Mouse (Mus musculus): ENCODE results near the gene Stac3. TPM values are rescaled to one million over a fixed set of nuclear protein-coding genes. Genes with fewer than 3 reads are reported as not detected.

Stac3 gene
- polyA plus RNA-seq, 1 experiment from 2014 or later: 2.4 TPM

- 0 out of 2 replicates have a peak overlapping the region, but pooled peaks have one; percentile 8 for H3K9ac ChIP-seq
- ATAC-seq (ENCODE audit: low read depth): no peak
- H3K27ac ChIP-seq (replicated peaks): peak overlapping the region; percentile 80
- H3K4me1 ChIP-seq (replicated peaks): peaks cover 48% of the 10 kb centered on the region
- H3K9me3 ChIP-seq: no peaks in the 10 kb centered on the region
- H3K4me2 ChIP-seq: no peak overlapping the region
- 81% methylated on average over 7 of the region's 7 CpGs for WGBS
- no peaks in the 10 kb centered on the region for H3K27me3 ChIP-seq
- no peak overlapping the region for H3K4me3 ChIP-seq
- peaks cover 79% of the 10 kb centered on the region for H3K36me3 ChIP-seq
Measured at GRCm38 (mm10) chr10:127488856-127489255, 12.6 kb upstream of the Stac3 start.

DNA sequence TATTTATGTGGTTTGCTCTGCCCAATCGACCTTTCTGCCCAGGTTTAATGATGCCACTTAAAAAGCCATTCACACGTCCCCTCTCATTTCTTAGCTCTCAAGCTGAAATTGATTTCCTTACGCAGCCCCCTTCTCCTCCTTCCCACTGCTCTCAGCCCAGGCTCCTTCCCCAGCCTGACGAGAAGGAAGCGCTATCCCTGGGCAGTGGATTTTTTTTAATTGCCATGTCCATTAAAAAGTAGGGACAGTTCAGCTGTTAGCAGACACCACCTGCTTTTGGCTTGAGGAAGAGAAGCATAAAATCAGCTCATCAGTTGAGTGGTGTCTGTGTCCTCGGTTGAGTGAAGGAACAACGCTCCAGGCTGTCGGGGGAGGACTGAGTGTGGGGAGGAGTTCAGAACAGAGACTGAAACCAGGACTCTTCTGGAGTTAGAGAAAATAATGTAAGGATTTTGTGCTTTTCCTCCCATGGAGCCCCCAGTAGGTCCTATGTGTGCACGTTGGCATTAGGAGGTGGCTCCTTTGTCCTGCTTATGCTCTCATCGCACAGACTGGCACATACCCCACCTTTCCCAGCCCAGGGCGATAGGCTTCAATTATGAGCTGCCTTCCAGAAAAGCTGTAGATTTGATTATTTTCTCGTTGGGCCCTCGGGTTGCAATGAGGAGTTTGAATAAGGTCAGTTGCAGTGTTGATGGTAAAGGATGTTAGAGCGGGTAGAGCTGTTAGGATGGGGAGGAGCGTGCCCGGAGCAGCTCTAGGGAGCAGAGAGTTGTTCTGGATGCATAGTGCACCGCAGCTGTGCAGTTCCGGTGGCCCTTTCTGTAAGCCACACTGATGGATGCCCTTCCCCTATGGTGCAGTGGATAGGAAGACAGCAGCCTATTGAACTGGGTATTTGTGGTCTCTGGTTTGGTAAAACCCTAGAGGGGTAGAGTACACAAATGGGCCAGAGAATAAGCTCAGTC, 11.0 kb upstream of the Stac3 start:
- peak overlapping the region; percentile 80 for H3K27ac ChIP-seq (replicated peaks)
- 57% methylated on average over 18 of the region's 18 CpGs for WGBS
- H3K9ac ChIP-seq: peak overlapping the region; percentile 41
- no peaks in the 10 kb centered on the region for H3K27me3 ChIP-seq
- no peak overlapping the region for H3K4me3 ChIP-seq
- no peak overlapping the region for H3K4me2 ChIP-seq
- no peaks in the 10 kb centered on the region for H3K9me3 ChIP-seq
- peaks cover 78% of the 10 kb centered on the region for H3K36me3 ChIP-seq
- ATAC-seq (ENCODE audit: low read depth): peak; percentile 64
- peaks cover 48% of the 10 kb centered on the region for H3K4me1 ChIP-seq (replicated peaks)

DNA sequence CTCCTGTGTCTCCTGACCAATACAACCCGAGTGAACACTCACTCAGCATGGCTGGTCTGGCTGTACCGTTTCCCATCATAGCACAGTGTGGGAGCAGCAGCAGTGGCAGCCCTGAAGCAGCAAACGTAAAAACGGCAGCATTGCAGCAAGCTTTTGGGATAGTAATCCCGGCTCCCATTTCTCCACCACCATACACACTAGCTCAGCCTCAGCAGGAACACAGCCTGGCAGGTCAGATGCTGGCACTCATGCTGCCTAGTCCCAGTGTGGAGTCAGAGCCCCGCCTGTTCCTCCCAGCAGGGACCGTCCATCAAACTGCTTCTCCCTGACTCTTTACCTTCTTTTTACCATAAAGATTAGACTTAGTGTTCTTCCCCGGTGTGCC, 10.4 kb upstream of the Stac3 start:
- Histone ChIP-seq H3K9ac (peak overlapping the region; percentile 41; the same call in 1 of the 2 replicates), H3K36me3 (peaks cover 79% of the 10 kb centered on the region), H3K27ac (replicated peaks) (peak overlapping the region; percentile 80), H3K9me3 (no peaks in the 10 kb centered on the region), H3K4me3 (no peak overlapping the region), H3K4me1 (replicated peaks) (peaks cover 48% of the 10 kb centered on the region), H3K27me3 (no peaks in the 10 kb centered on the region), H3K4me2 (no peak overlapping the region)
- WGBS: 58% methylated on average over 8 of the region's 8 CpGs
- peak; percentile 20; the same call in 1 of the 2 replicates for ATAC-seq (ENCODE audit: low read depth)

DNA sequence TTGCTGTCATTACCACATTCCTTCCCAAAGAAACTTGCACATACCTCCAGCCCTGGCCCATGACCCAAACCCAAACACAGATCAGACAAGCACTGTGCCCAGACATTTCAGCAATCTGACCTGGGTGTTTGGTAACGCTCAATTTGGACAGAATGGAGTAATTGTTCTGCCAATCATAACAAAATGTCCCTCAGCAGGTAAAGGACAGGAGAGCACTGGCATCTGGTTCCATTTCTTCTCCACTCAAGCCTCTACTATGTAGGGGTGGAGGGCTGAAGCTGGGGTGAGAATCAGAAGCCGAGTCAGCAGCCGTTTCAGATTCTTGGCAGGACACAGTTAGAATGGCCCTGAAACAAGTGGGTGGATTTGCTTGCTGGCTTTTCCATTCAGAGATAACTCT, 9.4 kb upstream of the Stac3 start:
- Histone ChIP-seq H3K4me3 (no peak overlapping the region), H3K36me3 (peaks cover 82% of the 10 kb centered on the region), H3K4me1 (replicated peaks) (peaks cover 48% of the 10 kb centered on the region), H3K9ac (no peak overlapping the region), H3K4me2 (no peak overlapping the region), H3K9me3 (no peaks in the 10 kb centered on the region), H3K27me3 (no peaks in the 10 kb centered on the region), H3K27ac (replicated peaks) (peak overlapping the region; percentile 80; the same call in 1 of the 2 replicates)
- no peak for ATAC-seq (ENCODE audit: low read depth)
- WGBS: 87% methylated on average over 3 of the region's 3 CpGs

GRCm38 (mm10) chr10:127496156-127496555, 5.3 kb upstream of the Stac3 start:
- no peaks in the 10 kb centered on the region for H3K9me3 ChIP-seq
- no peaks in the 10 kb centered on the region for H3K27me3 ChIP-seq
- peaks cover 91% of the 10 kb centered on the region for H3K36me3 ChIP-seq
- H3K4me3 ChIP-seq: no peak overlapping the region
- no peak for ATAC-seq (ENCODE audit: low read depth)
- 94% methylated on average over 3 of the region's 3 CpGs for whole genome bisulfite sequencing
- no peak overlapping the region for H3K4me2 ChIP-seq
- H3K9ac ChIP-seq: no peak overlapping the region
- H3K4me1 ChIP-seq (replicated peaks): peaks cover 11% of the 10 kb centered on the region
- H3K27ac ChIP-seq (replicated peaks): no peak overlapping the region

DNA sequence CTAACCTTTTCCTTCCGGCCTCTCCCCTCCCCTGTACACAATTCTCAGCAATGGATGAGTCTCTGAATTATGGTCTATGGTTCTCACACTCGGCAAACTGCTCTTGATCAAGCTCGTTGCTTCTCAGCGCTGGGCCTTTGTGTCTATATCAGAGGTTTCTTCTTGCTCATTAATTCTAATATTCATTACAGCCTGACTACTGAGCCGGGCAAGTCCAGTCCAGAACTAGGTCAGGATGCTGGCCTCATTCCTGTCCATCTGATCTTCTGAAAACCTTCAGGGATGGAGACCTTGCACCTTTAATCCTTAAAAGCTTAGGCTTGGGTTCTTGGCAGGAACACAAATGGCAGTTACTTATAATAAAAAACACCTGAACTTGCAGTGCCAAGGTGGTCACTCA, 2.0 kb upstream of the Stac3 start:
- Histone ChIP-seq H3K4me2 (no peak overlapping the region), H3K4me1 (replicated peaks) (no peaks in the 10 kb centered on the region), H3K36me3 (peaks cover 76% of the 10 kb centered on the region), H3K9me3 (no peaks in the 10 kb centered on the region), H3K9ac (no peak overlapping the region), H3K27ac (replicated peaks) (no peak overlapping the region), H3K4me3 (no peak overlapping the region), H3K27me3 (no peaks in the 10 kb centered on the region)
- no peak for ATAC-seq (ENCODE audit: low read depth)
- WGBS: 83% methylated on average over 5 of the region's 5 CpGs

- H3K27me3 ChIP-seq: no peaks in the 10 kb centered on the region
- no peak overlapping the region for H3K9ac ChIP-seq
- no peaks in the 10 kb centered on the region for H3K9me3 ChIP-seq
- H3K4me1 ChIP-seq (replicated peaks): no peaks in the 10 kb centered on the region
- H3K36me3 ChIP-seq: peaks cover 72% of the 10 kb centered on the region
- no peak overlapping the region for H3K4me2 ChIP-seq
- H3K4me3 ChIP-seq: no peak overlapping the region
- WGBS: 93% methylated on average over 4 of the region's 4 CpGs
- no peak overlapping the region for H3K27ac ChIP-seq (replicated peaks)
- ATAC-seq (ENCODE audit: low read depth): no peak
Measured at GRCm38 (mm10) chr10:127500042-127500441, 1.4 kb upstream of the Stac3 start.

- Histone ChIP-seq H3K27me3 (peaks cover 23% of the 10 kb centered on the region), H3K4me3 (no peak overlapping the region), H3K36me3 (peaks cover 19% of the 10 kb centered on the region), H3K4me2 (peak overlapping the region; percentile 83), H3K27ac (replicated peaks) (peak overlapping the region; percentile 99), H3K9ac (0 out of 2 replicates have a peak overlapping the region, but pooled peaks have one; percentile 35), H3K9me3 (no peaks in the 10 kb centered on the region), H3K4me1 (replicated peaks) (peaks cover 56% of the 10 kb centered on the region)
- no peak for ATAC-seq (ENCODE audit: low read depth)
- WGBS: 2% methylated on average over 15 of the region's 15 CpGs
Measured at GRCm38 (mm10) chr10:127508239-127508638, 6.8 kb downstream of the Stac3 start.

DNA sequence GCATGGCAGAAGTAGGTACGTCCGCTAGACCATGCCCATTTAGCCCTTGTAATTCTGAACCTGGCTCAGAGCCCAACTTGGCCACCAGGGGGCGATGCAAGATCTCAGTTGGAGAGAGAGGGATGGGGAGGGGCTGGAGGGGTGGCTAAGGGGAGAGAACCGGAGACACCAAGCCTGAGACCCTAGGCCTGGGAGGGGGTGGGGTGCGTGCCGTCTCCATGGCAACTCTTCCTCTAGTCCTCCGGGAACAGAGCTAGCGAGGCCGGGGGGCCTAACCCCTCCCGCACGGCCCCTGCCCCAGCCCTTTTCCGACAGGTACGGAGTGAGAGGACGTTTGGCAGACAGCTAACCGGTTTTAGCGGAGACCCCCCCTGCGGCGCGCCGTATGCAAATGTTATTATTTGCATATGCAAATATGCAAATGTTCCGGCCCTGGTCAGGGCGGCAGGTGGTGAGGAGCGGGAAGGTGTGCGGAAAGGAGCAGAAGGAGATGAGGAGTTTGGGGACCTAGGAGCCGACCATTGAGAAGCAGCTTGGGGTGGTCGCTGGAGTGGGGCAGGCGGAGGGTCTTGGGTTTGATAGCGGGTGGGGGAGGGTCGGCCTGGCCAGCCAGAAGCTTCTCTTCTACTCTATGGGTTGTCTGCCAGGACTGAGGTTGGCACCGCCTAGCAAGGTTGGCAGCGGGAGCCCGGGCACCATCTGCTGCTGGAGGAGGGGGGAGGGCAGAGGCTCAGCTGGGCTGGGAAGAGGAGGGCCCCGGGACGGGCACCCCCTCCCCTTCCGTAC, 7.8 kb downstream of the Stac3 start:
- H3K4me1 ChIP-seq (replicated peaks): peaks cover 66% of the 10 kb centered on the region
- H3K4me2 ChIP-seq: peak overlapping the region; percentile 83
- peak; percentile 73 for ATAC-seq (ENCODE audit: low read depth)
- peak overlapping the region; percentile 81 for H3K9ac ChIP-seq
- H3K36me3 ChIP-seq: peaks cover 9% of the 10 kb centered on the region
- H3K9me3 ChIP-seq: no peaks in the 10 kb centered on the region
- WGBS: 1% methylated on average over 35 of the region's 35 CpGs
- peak overlapping the region; percentile 99 for H3K27ac ChIP-seq (replicated peaks)
- peaks cover 28% of the 10 kb centered on the region for H3K27me3 ChIP-seq
- H3K4me3 ChIP-seq: peak overlapping the region; percentile 41

DNA sequence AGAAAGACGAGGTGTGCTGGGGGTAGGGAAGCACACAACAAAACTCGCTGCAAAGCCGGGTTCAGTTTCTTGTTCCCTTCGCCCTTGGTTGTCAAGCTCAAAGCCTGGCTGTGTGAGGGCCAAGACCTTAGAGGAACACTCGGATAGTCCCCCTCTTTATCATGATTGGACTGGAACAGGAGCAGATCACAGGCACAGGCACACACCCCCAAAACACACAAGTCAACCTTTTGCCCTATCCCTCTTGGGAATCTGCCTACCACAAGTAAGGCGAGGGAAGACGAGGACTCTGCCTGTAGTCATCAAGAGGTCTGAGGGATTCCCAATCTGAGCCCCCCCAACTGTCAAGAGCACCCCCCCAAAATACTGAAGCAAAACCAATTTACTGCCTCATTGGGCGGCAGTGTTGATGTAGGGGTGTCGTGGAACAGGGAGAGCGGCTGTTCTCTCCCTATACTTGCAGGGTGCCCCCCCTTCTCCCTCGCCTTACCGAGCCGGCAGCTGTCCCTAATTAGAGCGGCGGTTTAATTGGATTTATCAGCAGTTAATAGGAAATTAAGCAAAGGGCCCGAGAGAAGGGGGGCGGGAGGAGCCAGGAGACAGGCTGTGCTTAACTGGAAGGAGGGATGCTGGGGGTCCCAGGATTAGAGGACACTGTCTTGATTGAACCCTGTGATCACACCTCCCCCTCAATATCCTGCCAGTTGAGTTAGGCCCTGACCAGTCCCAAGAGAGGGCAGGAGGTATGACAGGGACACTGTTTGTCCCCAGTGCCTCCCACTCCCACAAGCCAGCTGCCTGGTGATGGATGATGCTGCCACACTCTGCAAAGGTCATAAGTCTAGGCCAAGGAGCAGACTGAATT, 8.6 kb downstream of the Stac3 start:
- peak overlapping the region; percentile 81 for H3K9ac ChIP-seq
- peak overlapping the region; percentile 99 for H3K27ac ChIP-seq (replicated peaks)
- H3K9me3 ChIP-seq: no peaks in the 10 kb centered on the region
- 2% methylated on average over 17 of the region's 17 CpGs for WGBS
- peak; percentile 16 for ATAC-seq (ENCODE audit: low read depth)
- H3K27me3 ChIP-seq: peaks cover 36% of the 10 kb centered on the region
- H3K4me3 ChIP-seq: peak overlapping the region; percentile 42
- H3K4me1 ChIP-seq (replicated peaks): peaks cover 74% of the 10 kb centered on the region
- peaks cover 5% of the 10 kb centered on the region; the same call in 1 of the 2 replicates for H3K36me3 ChIP-seq
- H3K4me2 ChIP-seq: peak overlapping the region; percentile 83

- H3K36me3 ChIP-seq: no peaks in the 10 kb centered on the region
- peak overlapping the region; percentile 81 for H3K9ac ChIP-seq
- peaks cover 46% of the 10 kb centered on the region for H3K27me3 ChIP-seq
- H3K4me1 ChIP-seq (replicated peaks): peaks cover 84% of the 10 kb centered on the region
- 5% methylated on average over 11 of the region's 11 CpGs for WGBS
- H3K4me2 ChIP-seq: peak overlapping the region; percentile 83
- H3K27ac ChIP-seq (replicated peaks): peak overlapping the region; percentile 99
- no peak for ATAC-seq (ENCODE audit: low read depth)
- H3K4me3 ChIP-seq: peak overlapping the region; percentile 42
- no peaks in the 10 kb centered on the region for H3K9me3 ChIP-seq
Measured at GRCm38 (mm10) chr10:127510895-127511617, 9.6 kb downstream of the Stac3 start.

Data from neural tube, embryonic 13.5 days (tissue).